Mouse (Mus musculus) ES-E14 (cell line): ENCODE data around the gene Snx5. TPM values are rescaled to one million over a fixed set of nuclear protein-coding genes. Genes with fewer than 3 reads are reported as not detected.
A peak's percentile ranks its signal among the peaks of the same experiment; 100 is the strongest.

ENCODE experiments used
- DNase-seq: peaks from one replicate; pipeline ENCODE4 v3.0.0-alpha.2; 2013; ENCODE audit warnings: low read depth, low spot score
- H3K27ac ChIP-seq: 2 replicates; pipeline ENCODE4 v1.5.1; 2012; ENCODE audit warnings: low read depth, mild to moderate bottlenecking, low read length, moderate library complexity, mixed read lengths; ENCODE audit not compliant: poor library complexity, insufficient read depth, severe bottlenecking
- H3K36me3 ChIP-seq: 2 replicates; pipeline ENCODE4 v1.6.1; 2012; ENCODE audit warnings: mild to moderate bottlenecking, low read length, moderate library complexity, mixed read lengths; ENCODE audit not compliant: control insufficient read depth, poor library complexity, insufficient read depth, severe bottlenecking
- H3K4me1 ChIP-seq, 2 experiments: fragments of 150-350 bp in 1 of 2; sonication (generic) in 1 of 2; 2 replicates each; pipeline ENCODE4 v1.6.1; 2012; ENCODE audit warnings: low read length in 2 of 2, mild to moderate bottlenecking in 1 of 2, mixed read lengths in 1 of 2; ENCODE audit not compliant: control insufficient read depth in 2 of 2, insufficient read depth in 2 of 2, poor library complexity in 1 of 2
- H3K4me3 ChIP-seq, 2 experiments: fragments of 150-350 bp in 1 of 2; sonication (generic) in 1 of 2; 2 replicates each; pipeline ENCODE4 v1.5.1; 2012; ENCODE audit warnings: low read length in 2 of 2, low read depth in 1 of 2, mild to moderate bottlenecking in 1 of 2, mixed read lengths in 1 of 2; ENCODE audit not compliant: insufficient read depth in 1 of 2, poor library complexity in 1 of 2, severe bottlenecking in 1 of 2
- H3K9ac ChIP-seq: 2 replicates; pipeline ENCODE4 v1.6.1; 2012; ENCODE audit warnings: low read depth, mild to moderate bottlenecking, low read length, mixed read lengths; ENCODE audit not compliant: poor library complexity, insufficient read depth, severe bottlenecking
- H3K9me3 ChIP-seq: fragments of 150-350 bp; sonication (generic); 2 replicates; pipeline ENCODE4 v1.6.1; 2012; ENCODE audit warnings: low read depth, mild to moderate bottlenecking, low read length; ENCODE audit not compliant: control insufficient read depth, insufficient read depth
- CHD2 ChIP-seq: IDR thresholded peaks from 2 replicates; pipeline ENCODE4 v1.6.1; 2014; ENCODE audit warnings: mild to moderate bottlenecking, low read depth, low read length, inconsistent platforms
- HCFC1 ChIP-seq: IDR thresholded peaks from 2 replicates; pipeline ENCODE4 v1.6.1; 2012; ENCODE audit warnings: low read length, inconsistent platforms, borderline replicate concordance; ENCODE audit not compliant: insufficient read depth
- MAFK ChIP-seq: IDR thresholded peaks from 2 replicates; pipeline ENCODE4 v1.6.1; 2014; ENCODE audit warnings: mild to moderate bottlenecking, low read depth, low read length, inconsistent platforms; ENCODE audit not compliant: insufficient read depth
- ZC3H11A ChIP-seq: IDR thresholded peaks from 2 replicates; pipeline ENCODE4 v1.6.1; 2012; ENCODE audit warnings: low read depth, mild to moderate bottlenecking, inconsistent platforms, low read length, borderline replicate concordance
- ZNF384 ChIP-seq: IDR thresholded peaks from 2 replicates; pipeline ENCODE4 v1.6.1; 2012; ENCODE audit warnings: low read depth, low read length, inconsistent platforms
- in situ Hi-C, 2 experiments: fragments of 600-800 bp; cut with MboI; formaldehyde crosslinking; loops; one replicate each; pipeline ENCODE4 v1.15.1; 2025; ENCODE audit warnings: low sequenced_read_pairs in 2 of 2, inconsistent platforms in 1 of 2; ENCODE audit not compliant: unreplicated experiment in 2 of 2
- total RNA-seq: library from RNA; depleted of rRNA; stranded (reverse); fragments of 300-350 nt; gene quantifications from 2 replicates; pipeline ENCODE4 v1.2.3, GENCODE M21; 2012

Snx5 gene
- total RNA-seq, 1 experiment = 236 TPM

GRCm38 (mm10) chr2:144250111-144250510 is 20.6 kb downstream of the Snx5 start:
- Histone ChIP-seq H3K27ac (no peak overlapping the region), H3K9ac (no peak overlapping the region), H3K36me3 (peaks cover 61% of the 10 kb centered on the region), H3K9me3 (no peaks in the 10 kb centered on the region), H3K4me1 (no peaks in the 10 kb centered on the region), H3K4me3 (no peak overlapping the region)
- TF ChIP-seq CHD2 (no peak), ZNF384 (no peak), HCFC1 (no peak), MAFK (no peak), ZC3H11A (no peak)
- DNase-seq = no peak
- in situ Hi-C loops = no loop called here

DNA sequence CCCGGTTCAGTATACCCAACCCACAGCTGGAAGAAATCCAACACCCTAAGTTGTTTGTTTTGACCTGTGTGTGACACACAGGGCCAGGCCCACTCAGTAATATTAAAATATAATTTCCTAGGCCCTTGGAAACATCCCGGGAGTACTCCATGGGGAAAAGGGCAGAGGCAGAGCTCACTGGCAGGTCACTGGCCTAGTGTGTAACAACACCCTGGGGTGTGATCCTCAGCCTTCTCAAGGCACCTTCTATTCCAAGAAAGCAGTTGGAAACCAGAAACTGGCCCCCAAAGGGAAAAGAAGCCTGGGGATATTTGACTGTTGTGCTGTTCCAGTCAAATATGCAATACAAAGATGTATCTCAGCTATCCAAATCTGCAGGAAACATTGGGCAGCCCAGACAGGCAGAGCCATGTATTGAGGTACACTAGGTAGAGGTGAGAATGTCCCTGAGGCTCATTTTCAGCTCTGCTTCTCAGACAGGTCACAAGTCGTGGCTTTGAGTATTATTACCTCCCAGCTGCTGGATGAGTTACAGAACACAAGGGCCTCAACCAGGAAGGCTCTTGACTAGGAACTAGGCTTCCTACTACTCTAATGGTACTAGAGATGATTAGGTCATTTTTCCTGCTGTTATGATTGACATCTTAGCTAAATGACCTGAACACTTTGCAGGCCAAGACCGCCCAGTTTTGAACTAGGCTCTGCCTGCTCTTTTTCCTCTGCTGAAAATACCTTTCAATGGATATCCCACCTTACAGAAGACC is 21.9 kb downstream of the Snx5 start:
- Histone ChIP-seq H3K4me1 (no peaks in the 10 kb centered on the region), H3K27ac (no peak overlapping the region), H3K9ac (no peak overlapping the region), H3K9me3 (no peaks in the 10 kb centered on the region), H3K4me3 (no peak overlapping the region), H3K36me3 (peaks cover 54% of the 10 kb centered on the region)
- DNase-seq = no peak
- TF ChIP-seq ZNF384 (no peak), HCFC1 (no peak), MAFK (no peak), ZC3H11A (no peak), CHD2 (no peak)
- in situ Hi-C loops = no loop called here

DNA sequence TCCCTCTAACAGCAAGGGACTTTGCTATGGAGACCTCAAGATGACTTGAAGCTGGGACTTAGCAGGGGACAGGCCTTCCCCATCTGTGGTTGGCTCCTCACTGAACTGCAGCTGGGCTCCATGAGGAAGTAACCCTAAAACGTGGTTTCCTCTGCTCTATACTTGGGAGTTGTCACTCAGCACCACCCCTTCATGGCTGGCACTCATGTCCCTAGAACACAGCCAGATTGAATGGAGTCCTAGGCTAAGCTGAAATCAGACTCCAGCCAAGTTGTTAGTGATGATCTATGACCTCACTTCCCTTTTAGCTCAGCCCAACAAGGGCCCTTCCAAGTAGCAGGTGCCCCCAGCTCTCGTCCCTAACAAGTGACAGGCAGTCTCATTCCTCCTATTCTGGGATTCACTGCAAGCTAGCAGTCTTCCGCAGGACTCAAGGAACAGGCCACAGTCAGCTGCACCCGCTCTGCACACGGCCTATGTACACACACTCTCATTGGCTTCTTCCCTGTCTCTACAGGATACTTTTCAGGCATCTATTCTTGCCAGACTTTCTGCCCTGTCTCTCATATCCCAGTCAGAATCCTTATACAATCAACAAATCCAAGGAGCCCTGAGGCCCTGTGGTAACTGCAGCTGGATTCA is 23.2 kb downstream of the Snx5 start:
- Histone ChIP-seq H3K9me3 (no peaks in the 10 kb centered on the region), H3K9ac (no peak overlapping the region), H3K27ac (no peak overlapping the region), H3K4me1 (no peaks in the 10 kb centered on the region), H3K4me3 (no peak overlapping the region), H3K36me3 (peaks cover 47% of the 10 kb centered on the region)
- TF ChIP-seq CHD2 (0 out of 2 replicates have a peak, but pooled peaks have one; percentile 6), ZNF384 (no peak)
- DNase-seq = no peak
- in situ Hi-C loops = no loop called here

DNA sequence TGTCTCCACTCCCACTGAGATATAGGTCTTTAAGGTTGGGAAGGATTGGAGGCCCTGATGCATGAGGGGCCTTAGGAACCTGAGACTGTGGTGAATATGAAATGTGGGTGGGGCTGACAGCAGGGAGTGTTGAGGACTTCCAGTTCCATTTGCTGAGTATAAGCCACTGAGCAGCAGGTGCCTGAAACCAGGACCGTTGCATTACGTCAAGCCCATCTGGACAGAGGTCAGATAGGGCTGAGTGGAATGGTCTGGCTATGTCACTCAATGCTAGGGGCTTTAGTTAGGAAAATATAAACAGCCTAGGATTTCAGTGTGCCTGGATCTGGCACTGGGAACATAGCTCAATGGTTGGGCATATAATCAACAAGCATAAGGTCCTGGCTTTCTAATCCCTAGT is 24.4 kb downstream of the Snx5 start:
- TF ChIP-seq HCFC1 (no peak), CHD2 (no peak), MAFK (no peak)
- H3K4me3 ChIP-seq = no peak overlapping the region
- DNase-seq = no peak
- in situ Hi-C loops = no loop called here
- H3K27ac ChIP-seq = no peak overlapping the region
- H3K36me3 ChIP-seq = peaks cover 41% of the 10 kb centered on the region
- H3K9me3 ChIP-seq = no peaks in the 10 kb centered on the region
- H3K4me1 ChIP-seq = no peaks in the 10 kb centered on the region
- no peak overlapping the region for H3K9ac ChIP-seq

- no peak for DNase-seq
- TF ChIP-seq HCFC1 = no peak
- TF ChIP-seq ZNF384 = no peak
- no peak for TF ChIP-seq ZC3H11A
- no peaks in the 10 kb centered on the region for H3K4me1 ChIP-seq
- peaks cover 37% of the 10 kb centered on the region for H3K36me3 ChIP-seq
- no peak overlapping the region for H3K9ac ChIP-seq
- H3K9me3 ChIP-seq = no peaks in the 10 kb centered on the region
- no peak overlapping the region for H3K4me3 ChIP-seq
- in situ Hi-C loops = no loop called here
- no peak overlapping the region for H3K27ac ChIP-seq
Observed at GRCm38 (mm10) chr2:144245464-144245863, 25.2 kb downstream of the Snx5 start.
